Comparison of ENCODE assay signal across 13 mouse cellular contexts in genomic region chr8:102813959-102814358, GRCm38 (mm10).
"Had no signal": no experiment of that assay in that cellular context is flagged by ENCODE, and none has a peak within 500 bp of the region (broad histone marks: within the 10 kb centered on the region; RNA-seq: fewer than 3 reads in every experiment).

No protein-coding gene starts in this region.

- ATAC-seq: liver, embryonic 12.5 days; midbrain, embryonic 13.5 days had no signal

- DNase-seq: kidney, adult 18-20 months; kidney, adult 9 months; kidney, postnatal 14 days; layer of hippocampus, adult 9-11 months; liver; lung, adult 18-20 months; lung, postnatal 14 days; right cerebral cortex, postnatal 25 days; spleen, adult 18-20 months; thymus, adult 18-20 months; thymus, postnatal 4 days had no signal
